Mouse (Mus musculus) embryonic fibroblast, embryonic 13.5 days (primary cell): ENCODE results near the gene Nrxn1.

Source experiments
- CTCF ChIP-seq: IDR thresholded peaks from 2 replicates; pipeline ENCODE4 v1.5.1; 2011; ENCODE audit warnings: mild to moderate bottlenecking, control low read depth, low read length, moderate library complexity, borderline replicate concordance; ENCODE audit not compliant: insufficient read depth
- POLR2A ChIP-seq: IDR thresholded peaks from 2 replicates; pipeline ENCODE4 v1.6.1; 2011; ENCODE audit warnings: low read depth, mild to moderate bottlenecking, control low read depth, low read length, moderate library complexity

- no peak for TF ChIP-seq CTCF
- TF ChIP-seq POLR2A = no peak
Measured at GRCm38 (mm10) chr17:90546806-90547205, 546.1 kb downstream of the Nrxn1 start.
